Mouse (Mus musculus) testis, adult 2 months (tissue): ENCODE data around the gene Efl1.

Experiments used
- CTCF ChIP-seq: fragments of 200-500 bp; IDR thresholded peaks from 2 replicates; pipeline ENCODE4 v1.5.1; 2012; ENCODE audit warnings: low read depth, mild to moderate bottlenecking, inconsistent platforms, low read length, moderate library complexity; ENCODE audit not compliant: control insufficient read depth, insufficient read depth, insufficient replicate concordance
- POLR2A ChIP-seq: fragments of 200-500 bp; IDR thresholded peaks from 2 replicates; pipeline ENCODE4 v1.6.1; 2012; ENCODE audit warnings: low read depth, mild to moderate bottlenecking, inconsistent platforms, low read length, moderate library complexity; ENCODE audit not compliant: control insufficient read depth

DNA sequence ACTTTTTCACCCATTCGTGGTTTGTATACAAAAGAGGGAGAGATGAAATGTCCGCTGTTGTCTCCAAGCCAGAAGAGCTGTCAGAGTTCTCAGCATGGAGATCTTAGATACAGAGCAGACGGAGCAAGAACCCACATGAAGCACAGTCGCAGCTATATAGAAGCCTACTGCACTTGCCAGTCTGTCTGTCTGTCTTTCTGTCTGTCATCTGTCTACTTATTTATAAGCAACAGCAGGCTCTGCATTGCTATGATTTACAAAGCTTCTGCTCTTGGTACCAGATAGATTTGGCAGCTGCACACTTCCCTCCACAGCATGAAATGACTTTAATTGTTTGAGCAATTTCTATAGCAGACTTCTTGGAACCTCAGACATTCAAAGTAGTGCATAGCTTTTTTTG is 110.1 kb downstream of the Efl1 start:
- TF ChIP-seq CTCF, result no peak
- no peak for TF ChIP-seq POLR2A
